26 mouse cellular contexts compared by ENCODE assay signal in the genomic region with DNA sequence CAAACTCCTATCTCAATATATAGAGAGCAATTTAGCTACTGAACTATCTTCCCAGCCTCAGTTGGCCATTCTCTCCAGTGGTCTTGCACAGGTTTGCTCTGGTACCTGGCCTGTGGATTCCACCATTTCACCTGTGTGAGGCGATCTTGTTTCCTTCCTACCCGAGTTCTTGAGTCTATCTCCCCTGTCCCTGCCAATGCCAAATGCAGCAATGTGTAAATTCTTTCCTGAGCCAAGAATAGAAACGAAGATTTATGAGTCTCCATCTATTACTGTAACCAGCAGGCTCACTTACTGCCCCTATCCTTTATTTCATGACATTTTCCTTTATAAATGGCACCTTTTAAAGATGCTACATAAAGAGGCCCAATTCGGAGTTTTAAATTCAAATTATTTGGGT. TPM values are rescaled to one million over a fixed set of nuclear protein-coding genes. Genes with fewer than 3 reads are reported as not detected.
"Had no signal": no experiment of that assay in that cellular context is flagged by ENCODE, and none has a peak within 500 bp of the region (broad histone marks: within the 10 kb centered on the region; RNA-seq: fewer than 3 reads in every experiment).

No protein-coding gene starts in this region.

- DNase-seq: gastrocnemius, adult 2 months; gastrocnemius, postnatal 10 days; gastrocnemius, postnatal 25 days; kidney, adult 18-20 months; kidney, adult 8-10 months; kidney, postnatal 10 days; kidney, postnatal 4 days; liver; liver, embryonic 13.5 days; liver, postnatal 0 days; lung, adult 2 months had no signal

- H3K27ac ChIP-seq: gastrocnemius, adult 2 months; hindbrain, embryonic 10.5 days; hindbrain, embryonic 12.5 days; hindbrain, embryonic 14.5 days; intestine, embryonic 15.5 days; limb, embryonic 10.5 days; limb, embryonic 12.5 days; liver, embryonic 13.5 days; liver, embryonic 15.5 days had no signal

- H3K36me3 ChIP-seq: hindbrain, embryonic 10.5 days; hindbrain, embryonic 12.5 days; intestine, embryonic 15.5 days; limb, embryonic 10.5 days; limb, embryonic 12.5 days; liver, embryonic 13.5 days; liver, embryonic 15.5 days had no signal

- H3K9me3 ChIP-seq: hindbrain, embryonic 12.5 days; intestine, embryonic 15.5 days; limb, embryonic 10.5 days; liver, embryonic 13.5 days; liver, embryonic 15.5 days had no signal

- ATAC-seq: forebrain, embryonic 16.5 days; hindbrain, embryonic 16.5 days; inflammation-experienced regulatory T-cells, adult 6 months; intestine, embryonic 15.5 days; intestine, postnatal 0 days; liver, postnatal 0 days had no signal

- H3K4me1 ChIP-seq: hindbrain, embryonic 10.5 days; intestine, embryonic 15.5 days; liver, embryonic 13.5 days; liver, embryonic 15.5 days had no signal

- H3K9ac ChIP-seq: hindbrain, embryonic 12.5 days; hindbrain, embryonic 14.5 days; intestine, embryonic 15.5 days; limb, embryonic 12.5 days; liver, embryonic 13.5 days; liver, embryonic 15.5 days; liver, postnatal 0 days had no signal

- H3K27me3 ChIP-seq: hindbrain, embryonic 12.5 days; intestine, embryonic 15.5 days; limb, embryonic 12.5 days; liver, embryonic 13.5 days; liver, embryonic 15.5 days had no signal

- H3K4me3 ChIP-seq: gastrocnemius, adult 2 months; hindbrain, embryonic 10.5 days; hindbrain, embryonic 12.5 days; intestine, embryonic 15.5 days; limb, embryonic 10.5 days; limb, embryonic 12.5 days; liver, embryonic 13.5 days; liver, embryonic 15.5 days had no signal

- H3K4me2 ChIP-seq: heart, embryonic 11.5 days; hindbrain, embryonic 12.5 days; hindbrain, embryonic 14.5 days; intestine, embryonic 15.5 days; limb, embryonic 12.5 days; liver, embryonic 11.5 days; liver, embryonic 13.5 days; liver, embryonic 15.5 days had no signal

RNA-seq across cellular contexts. Expression of gene Ldhal6b, which starts 47.5 kb away (rescaled TPM):
- polyA plus RNA-seq: forebrain, embryonic 16.5 days; heart, embryonic 11.5 days; hindbrain, embryonic 12.5 days; hindbrain, embryonic 16.5 days; inflammation-experienced regulatory T-cells, adult 6 months; intestine, embryonic 15.5 days; intestine, postnatal 0 days; kidney, embryonic 14.5 days; kidney, embryonic 16.5 days; limb, embryonic 10.5 days; limb, embryonic 12.5 days; liver, embryonic 11.5 days; liver, embryonic 13.5 days; liver, embryonic 15.5 days; liver, postnatal 0 days had no signal
